Mouse (Mus musculus): ENCODE measurements around the gene Gbp8. TPM values are rescaled to one million over a fixed set of nuclear protein-coding genes. Genes with fewer than 3 reads are reported as not detected.
"Not testable (repeated sequence)": the region's sequence is repeated elsewhere in the genome, so short reads cannot be mapped to it uniquely, and the experiment has no call there.

The Gbp8 gene
- polyA plus RNA-seq, 1 experiment from 2014 or later: 1.6 TPM

DNA sequence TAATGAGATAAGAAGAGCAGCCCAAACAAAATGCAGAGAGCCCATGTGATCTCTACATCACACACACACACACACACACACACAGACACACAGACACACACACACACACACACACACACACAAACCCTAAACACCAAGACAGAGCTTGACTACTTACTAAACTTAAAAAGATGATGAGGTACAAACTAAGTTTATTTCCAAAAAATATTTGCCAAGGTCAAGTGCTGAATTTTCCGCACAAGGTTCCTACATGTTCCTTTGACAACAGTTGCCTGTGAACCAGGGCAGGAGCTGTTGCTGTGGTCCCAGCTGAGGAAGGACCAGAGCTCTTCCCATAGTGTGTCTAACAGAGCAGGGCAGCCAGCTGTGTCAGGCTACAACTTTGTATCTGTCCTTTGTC lies 434 bp downstream of the Gbp8 start:
- WGBS (ENCODE audit: insufficient replicate concordance): 57% methylated on average over 1 of the region's 1 CpGs
- Histone ChIP-seq H3K9me3 (replicated peaks; ENCODE audit: control insufficient read depth, low read length) (no peaks in the 10 kb centered on the region), H3K9ac (ENCODE audit: low read depth, low read length) (no peak overlapping the region), H3K4me1 (ENCODE audit: control insufficient read depth, insufficient read depth, low read length) (no peaks in the 10 kb centered on the region), H3K4me3 (ENCODE audit: low read depth, low read length) (0 out of 2 replicates have a peak overlapping the region, but pooled peaks have one; percentile 8), H3K4me2 (peak overlapping the region; percentile 35; the same call in 1 of the 2 replicates), H3K36me3 (ENCODE audit: control insufficient read depth, insufficient read depth, low read length) (no peaks in the 10 kb centered on the region), H3K27me3 (ENCODE audit: control insufficient read depth, insufficient read depth, low read length) (no peaks in the 10 kb centered on the region), H3K27ac (ENCODE audit: low read depth, low read length) (0 out of 2 replicates have a peak overlapping the region, but pooled peaks have one; percentile 15)
- no peak for ATAC-seq (replicated peaks; ENCODE audit: insufficient number of reproducible peaks, low FRiP score, low TSS enrichment)

DNA sequence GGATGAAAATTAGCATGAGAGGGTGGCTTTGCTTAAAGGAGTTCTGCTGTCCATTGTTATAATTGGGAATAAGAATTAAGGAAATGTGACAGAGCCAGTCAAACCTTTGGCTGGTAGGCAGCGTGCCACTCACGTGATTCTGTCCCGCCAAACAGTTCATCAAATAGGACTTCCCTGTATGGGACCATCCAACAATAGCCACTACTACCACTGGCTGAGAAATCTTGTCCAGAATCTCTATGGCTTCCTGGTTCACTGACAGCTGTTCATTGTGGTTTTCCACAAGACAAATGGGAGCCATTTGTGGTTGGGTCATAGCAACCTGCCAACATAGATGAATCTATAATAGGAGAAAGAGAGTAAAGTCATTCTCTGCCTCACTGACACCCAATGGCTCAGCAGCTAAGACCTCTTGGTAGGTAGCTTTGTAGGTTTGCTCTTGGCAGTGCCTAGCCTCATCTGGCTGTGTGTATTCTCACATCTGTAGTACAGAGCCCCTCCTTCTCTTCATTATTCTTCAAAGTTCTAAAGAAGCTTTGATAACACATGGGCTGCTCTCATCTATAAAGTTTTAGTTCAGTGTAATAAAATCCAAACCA lies 2.5 kb downstream of the Gbp8 start:
- ATAC-seq (replicated peaks; ENCODE audit: insufficient number of reproducible peaks, low FRiP score, low TSS enrichment); H3K4me1 ChIP-seq (ENCODE audit: control insufficient read depth, insufficient read depth, low read length); H3K9ac ChIP-seq (ENCODE audit: low read depth, low read length); H3K27me3 ChIP-seq (ENCODE audit: control insufficient read depth, insufficient read depth, low read length); H3K9me3 ChIP-seq (replicated peaks; ENCODE audit: control insufficient read depth, low read length); H3K36me3 ChIP-seq (ENCODE audit: control insufficient read depth, insufficient read depth, low read length); H3K4me3 ChIP-seq (ENCODE audit: low read depth, low read length); H3K27ac ChIP-seq (ENCODE audit: low read depth, low read length); H3K4me2 ChIP-seq: not testable (repeated sequence)
- WGBS (ENCODE audit: insufficient replicate concordance): 85% methylated on average over 3 of the region's 3 CpGs

DNA sequence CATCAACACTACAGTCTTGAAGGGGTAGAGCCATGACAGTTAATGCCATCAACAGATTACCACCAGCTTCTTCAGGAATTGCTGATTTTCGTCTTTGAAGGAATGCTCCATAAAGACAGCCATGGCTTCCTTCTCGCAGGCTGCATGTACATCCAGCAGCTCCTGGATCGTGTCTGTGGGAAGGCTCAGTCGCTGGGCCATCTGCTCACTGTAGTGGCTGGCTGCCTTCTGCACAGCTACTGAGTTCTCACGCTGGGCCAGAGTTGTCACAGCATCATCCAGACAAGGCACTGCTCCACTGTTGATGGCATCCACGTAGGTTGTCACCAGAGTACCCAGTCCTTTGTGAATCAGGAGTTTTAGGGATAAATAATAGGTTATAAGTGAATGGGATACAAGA lies 17.6 kb downstream of the Gbp8 start:
- ATAC-seq (replicated peaks; ENCODE audit: insufficient number of reproducible peaks, low FRiP score, low TSS enrichment); H3K9ac ChIP-seq (ENCODE audit: low read depth, low read length); H3K36me3 ChIP-seq (ENCODE audit: control insufficient read depth, insufficient read depth, low read length); H3K4me3 ChIP-seq (ENCODE audit: low read depth, low read length); H3K4me2 ChIP-seq; H3K4me1 ChIP-seq (ENCODE audit: control insufficient read depth, insufficient read depth, low read length); H3K27ac ChIP-seq (ENCODE audit: low read depth, low read length); H3K9me3 ChIP-seq (replicated peaks; ENCODE audit: control insufficient read depth, low read length); H3K27me3 ChIP-seq (ENCODE audit: control insufficient read depth, insufficient read depth, low read length): not testable (repeated sequence)
- WGBS (ENCODE audit: insufficient replicate concordance): 73% methylated on average over 6 of the region's 6 CpGs

DNA sequence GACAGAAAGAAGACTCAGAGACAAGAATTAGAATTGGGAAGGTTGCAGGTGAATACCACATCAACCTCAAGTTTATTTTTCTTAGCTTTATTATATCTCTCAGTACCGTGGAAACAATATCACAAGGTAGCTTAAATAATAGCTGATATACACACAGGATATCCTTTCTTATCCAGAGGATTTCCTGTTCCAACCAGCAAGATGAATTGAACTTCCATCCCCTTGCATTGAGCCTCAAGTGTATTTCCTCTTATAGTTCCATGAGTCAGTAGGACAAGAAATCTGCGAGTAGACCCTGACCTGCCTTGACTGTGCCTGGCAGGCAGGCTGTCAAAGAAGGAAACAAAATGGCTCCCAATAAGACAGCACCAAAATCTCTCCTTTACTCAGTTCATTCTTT lies 23.6 kb downstream of the Gbp8 start:
- WGBS (ENCODE audit: insufficient replicate concordance): 65% methylated on average over 2 of the region's 2 CpGs
- Histone ChIP-seq H3K27ac (ENCODE audit: low read depth, low read length) (no peak overlapping the region), H3K4me3 (ENCODE audit: low read depth, low read length) (no peak overlapping the region), H3K4me1 (ENCODE audit: control insufficient read depth, insufficient read depth, low read length) (no peaks in the 10 kb centered on the region), H3K27me3 (ENCODE audit: control insufficient read depth, insufficient read depth, low read length) (no peaks in the 10 kb centered on the region), H3K4me2 (no peak overlapping the region), H3K9me3 (replicated peaks; ENCODE audit: control insufficient read depth, low read length) (no peaks in the 10 kb centered on the region), H3K9ac (ENCODE audit: low read depth, low read length) (no peak overlapping the region), H3K36me3 (ENCODE audit: control insufficient read depth, insufficient read depth, low read length) (no peaks in the 10 kb centered on the region)
- no peak for ATAC-seq (replicated peaks; ENCODE audit: insufficient number of reproducible peaks, low FRiP score, low TSS enrichment)

DNA sequence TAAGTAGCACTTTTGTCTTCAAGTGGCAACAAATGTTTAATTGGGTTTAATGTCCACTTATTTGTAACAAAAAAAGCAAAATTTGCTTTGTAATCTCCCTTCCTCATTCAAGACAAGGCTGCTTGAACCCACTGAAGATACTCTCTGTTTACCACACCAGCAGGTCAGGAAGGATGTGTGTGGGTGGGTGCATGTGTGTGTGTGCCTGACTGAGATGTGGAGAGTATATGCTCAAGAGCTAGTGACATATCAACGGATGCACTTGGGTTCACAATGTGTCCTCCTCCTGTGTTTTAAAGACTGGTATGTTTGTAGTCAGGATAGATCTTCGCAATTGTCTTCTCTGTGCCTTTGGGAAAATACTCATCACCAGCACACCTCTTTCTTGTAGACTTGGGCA lies 24.6 kb downstream of the Gbp8 start:
- Histone ChIP-seq H3K27ac (ENCODE audit: low read depth, low read length) (no peak overlapping the region), H3K36me3 (ENCODE audit: control insufficient read depth, insufficient read depth, low read length) (no peaks in the 10 kb centered on the region), H3K4me3 (ENCODE audit: low read depth, low read length) (no peak overlapping the region), H3K27me3 (ENCODE audit: control insufficient read depth, insufficient read depth, low read length) (no peaks in the 10 kb centered on the region), H3K9me3 (replicated peaks; ENCODE audit: control insufficient read depth, low read length) (no peaks in the 10 kb centered on the region), H3K4me1 (ENCODE audit: control insufficient read depth, insufficient read depth, low read length) (no peaks in the 10 kb centered on the region), H3K4me2 (no peak overlapping the region), H3K9ac (ENCODE audit: low read depth, low read length) (no peak overlapping the region)
- ATAC-seq (replicated peaks; ENCODE audit: insufficient number of reproducible peaks, low FRiP score, low TSS enrichment): no peak
- 88% methylated on average over 2 of the region's 2 CpGs for WGBS (ENCODE audit: insufficient replicate concordance)

DNA sequence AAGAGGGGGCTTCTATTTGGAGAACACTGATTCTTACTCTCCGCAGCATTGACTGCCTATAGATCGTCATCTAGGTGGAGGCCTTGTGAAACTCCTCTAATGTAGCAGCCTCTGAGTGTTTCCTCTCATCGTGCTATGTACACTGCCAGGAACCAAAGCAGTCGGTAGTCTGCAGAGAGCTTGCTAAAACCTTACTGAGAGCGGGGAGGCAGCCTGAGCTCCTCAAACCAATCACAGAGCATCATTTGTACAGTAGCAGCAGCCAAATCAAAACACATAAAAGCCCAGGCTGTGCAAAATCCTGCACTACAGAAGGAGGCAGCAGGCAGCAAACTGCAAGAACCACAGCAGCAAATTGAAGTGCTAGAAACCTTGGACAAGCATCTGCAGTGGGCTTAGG lies 25.7 kb downstream of the Gbp8 start:
- WGBS (ENCODE audit: insufficient replicate concordance): 84% methylated on average over 5 of the region's 5 CpGs
- Histone ChIP-seq H3K36me3 (ENCODE audit: control insufficient read depth, insufficient read depth, low read length) (no peaks in the 10 kb centered on the region), H3K9ac (ENCODE audit: low read depth, low read length) (no peak overlapping the region), H3K4me1 (ENCODE audit: control insufficient read depth, insufficient read depth, low read length) (no peaks in the 10 kb centered on the region), H3K4me2 (no peak overlapping the region), H3K9me3 (replicated peaks; ENCODE audit: control insufficient read depth, low read length) (no peaks in the 10 kb centered on the region), H3K27me3 (ENCODE audit: control insufficient read depth, insufficient read depth, low read length) (no peaks in the 10 kb centered on the region), H3K4me3 (ENCODE audit: low read depth, low read length) (no peak overlapping the region), H3K27ac (ENCODE audit: low read depth, low read length) (no peak overlapping the region)
- ATAC-seq (replicated peaks; ENCODE audit: insufficient number of reproducible peaks, low FRiP score, low TSS enrichment): no peak

DNA sequence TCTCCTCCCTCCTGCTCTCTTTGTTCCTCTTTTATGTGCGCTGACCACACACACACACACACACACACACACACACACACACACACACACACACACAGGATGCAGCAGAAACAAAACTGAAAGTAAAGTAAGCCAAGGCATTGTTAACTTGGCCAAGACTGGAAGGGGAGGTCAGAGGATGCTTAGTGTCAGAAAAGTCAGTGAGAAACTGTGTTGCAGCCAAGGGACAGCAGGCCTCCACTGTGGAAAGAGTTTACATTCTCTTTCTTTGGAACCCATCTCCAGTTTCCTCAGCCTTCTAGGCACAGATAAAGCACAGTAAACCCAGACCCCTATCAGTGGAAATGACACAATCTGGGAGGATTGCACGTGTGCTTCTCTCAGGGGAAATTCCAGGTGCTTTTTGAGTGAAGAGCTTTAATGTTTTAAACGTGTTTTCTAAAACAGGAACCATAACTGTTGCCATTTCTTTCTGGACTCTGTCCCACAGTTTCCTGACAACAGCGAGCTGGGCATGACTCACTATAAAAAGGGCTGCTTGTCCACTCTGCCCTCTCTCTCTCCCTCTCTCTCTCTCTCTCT lies 29.0 kb downstream of the Gbp8 start:
- H3K27me3 ChIP-seq (ENCODE audit: control insufficient read depth, insufficient read depth, low read length); H3K4me3 ChIP-seq (ENCODE audit: low read depth, low read length); H3K36me3 ChIP-seq (ENCODE audit: control insufficient read depth, insufficient read depth, low read length); H3K4me2 ChIP-seq; H3K9ac ChIP-seq (ENCODE audit: low read depth, low read length); H3K4me1 ChIP-seq (ENCODE audit: control insufficient read depth, insufficient read depth, low read length); H3K9me3 ChIP-seq (replicated peaks; ENCODE audit: control insufficient read depth, low read length): not testable (repeated sequence)
- peak overlapping the region; percentile 43; the same call in 1 of the 2 replicates for H3K27ac ChIP-seq (ENCODE audit: low read depth, low read length)
- peak; percentile 57; the same call in 1 of the 2 replicates for ATAC-seq (replicated peaks; ENCODE audit: insufficient number of reproducible peaks, low FRiP score, low TSS enrichment)
- 14% methylated on average over 4 of the region's 4 CpGs for WGBS (ENCODE audit: insufficient replicate concordance)

DNA sequence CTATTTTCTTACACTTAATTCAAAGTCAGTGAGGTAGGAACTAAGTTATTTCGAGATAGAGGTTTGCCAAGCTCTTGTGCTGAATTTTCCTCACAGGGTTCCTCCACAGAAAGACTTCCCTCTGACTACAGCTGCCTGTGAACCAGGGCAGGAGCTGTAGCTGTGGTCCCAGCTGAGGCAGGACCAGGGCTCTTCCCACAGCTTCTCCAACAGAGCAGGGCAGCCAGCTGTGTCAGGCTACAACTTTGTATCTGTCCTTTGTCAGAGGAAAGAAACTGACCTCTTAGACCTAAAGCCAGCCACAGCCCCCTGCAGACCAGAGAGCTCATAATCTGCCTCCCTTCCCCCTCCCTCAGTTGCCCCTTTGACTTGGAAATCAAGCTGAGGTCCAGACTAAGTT lies 29.6 kb downstream of the Gbp8 start:
- H3K27ac ChIP-seq (ENCODE audit: low read depth, low read length): peak overlapping the region; percentile 22; the same call in 1 of the 2 replicates
- not testable (repeated sequence) for H3K4me3 ChIP-seq (ENCODE audit: low read depth, low read length); H3K36me3 ChIP-seq (ENCODE audit: control insufficient read depth, insufficient read depth, low read length); H3K4me2 ChIP-seq; H3K9ac ChIP-seq (ENCODE audit: low read depth, low read length); H3K4me1 ChIP-seq (ENCODE audit: control insufficient read depth, insufficient read depth, low read length); H3K9me3 ChIP-seq (replicated peaks; ENCODE audit: control insufficient read depth, low read length); ATAC-seq (replicated peaks; ENCODE audit: insufficient number of reproducible peaks, low FRiP score, low TSS enrichment); H3K27me3 ChIP-seq (ENCODE audit: control insufficient read depth, insufficient read depth, low read length)
- 49% methylated on average over 1 of the region's 1 CpGs for WGBS (ENCODE audit: insufficient replicate concordance)

DNA sequence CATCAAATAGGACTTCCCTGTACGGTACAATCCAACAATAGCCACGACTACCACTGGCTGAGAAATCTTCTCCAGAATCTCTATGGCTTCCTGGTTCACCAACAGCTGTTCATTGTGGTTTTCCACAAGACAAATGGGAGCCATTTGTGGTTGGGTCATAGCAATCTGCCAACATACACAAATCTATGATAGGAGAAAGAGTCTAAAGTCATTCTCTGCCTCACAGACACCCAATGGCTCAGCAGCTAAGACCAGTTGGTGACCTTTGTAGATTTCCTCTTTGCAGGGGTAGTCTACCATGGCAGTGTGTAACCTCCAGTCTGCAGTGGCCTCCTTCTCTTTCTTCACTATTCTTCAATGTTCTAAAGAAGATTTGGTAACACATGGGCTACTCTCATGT lies 33.7 kb downstream of the Gbp8 start:
- 58% methylated on average over 2 of the region's 2 CpGs for WGBS (ENCODE audit: insufficient replicate concordance)
- H3K27me3 ChIP-seq (ENCODE audit: control insufficient read depth, insufficient read depth, low read length); H3K4me1 ChIP-seq (ENCODE audit: control insufficient read depth, insufficient read depth, low read length); H3K9me3 ChIP-seq (replicated peaks; ENCODE audit: control insufficient read depth, low read length); ATAC-seq (replicated peaks; ENCODE audit: insufficient number of reproducible peaks, low FRiP score, low TSS enrichment); H3K36me3 ChIP-seq (ENCODE audit: control insufficient read depth, insufficient read depth, low read length); H3K9ac ChIP-seq (ENCODE audit: low read depth, low read length); H3K4me3 ChIP-seq (ENCODE audit: low read depth, low read length); H3K27ac ChIP-seq (ENCODE audit: low read depth, low read length); H3K4me2 ChIP-seq: not testable (repeated sequence)

Measured in heart, embryonic 11.5 days (tissue).